Mouse (Mus musculus): ENCODE measurements around the gene Cfap43. TPM values are rescaled to one million over a fixed set of nuclear protein-coding genes. Genes with fewer than 3 reads are reported as not detected.

Gene Cfap43
- polyA plus RNA-seq (2014; fragmentation: Nextera tagmentation; extraction: Ambion mirVana), result 0.28 and 0.75 TPM in 2 replicates

- peak; percentile 88 for ATAC-seq (ENCODE audit: low read depth)
- peak within 1 kb of the TSS; percentile 82 for H3K9ac ChIP-seq (ENCODE audit: low read depth, low read length)
- H3K27ac ChIP-seq (replicated peaks; ENCODE audit: low read depth, low read length), result peak within 1 kb of the TSS; percentile 89
- peak within 1 kb of the TSS; percentile 60 for H3K4me3 ChIP-seq (ENCODE audit: low read depth, low read length)
- WGBS, result under 1% methylated on average over 48 of the region's 48 CpGs
- H3K27me3 ChIP-seq (replicated peaks; ENCODE audit: control insufficient read depth, insufficient read depth, low read length), result no peaks in the 10 kb centered on the region
- peak; percentile 97 for DNase-seq (ENCODE audit: low spot score)
- H3K4me1 ChIP-seq (ENCODE audit: control insufficient read depth, insufficient read depth, low read length), result peaks cover 22% of the 10 kb centered on the region
- H3K36me3 ChIP-seq (ENCODE audit: control insufficient read depth, insufficient read depth, low read length), result no peaks in the 10 kb centered on the region
- H3K4me2 ChIP-seq (ENCODE audit: low read depth, low read length), result peak within 1 kb of the TSS; percentile 76
- no peaks in the 10 kb centered on the region for H3K9me3 ChIP-seq (ENCODE audit: control insufficient read depth, low read length)
Measured at GRCm38 (mm10) chr19:47919126-47919965, at the start of gene Cfap43, which contains the start of gene Itprip. Gene Cfap43 (minus strand): TSS chr19:47919287. Gene Itprip (minus strand): TSS chr19:47919299.

DNA sequence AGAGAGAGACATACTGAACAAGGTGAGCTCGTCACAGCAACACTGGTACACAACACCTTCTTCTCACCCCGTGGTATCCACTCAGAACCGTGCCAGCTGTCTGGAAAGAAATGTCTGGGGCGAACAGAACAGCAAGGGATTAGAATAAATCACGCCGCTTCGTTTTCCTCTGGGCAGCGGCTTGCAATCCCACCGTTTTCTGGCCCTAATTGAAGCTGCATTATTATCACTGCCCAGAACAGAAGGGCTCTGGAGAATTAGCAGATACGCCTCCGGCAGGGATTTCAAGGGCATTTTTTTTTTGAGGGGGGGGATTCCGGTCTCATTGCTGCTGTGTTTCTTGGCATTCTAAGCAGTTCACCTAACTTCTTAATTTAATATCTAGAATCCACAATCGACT lies 39.1 kb upstream of the Cfap43 start:
- H3K9ac ChIP-seq (ENCODE audit: low read depth, low read length), result no peak overlapping the region

DNA sequence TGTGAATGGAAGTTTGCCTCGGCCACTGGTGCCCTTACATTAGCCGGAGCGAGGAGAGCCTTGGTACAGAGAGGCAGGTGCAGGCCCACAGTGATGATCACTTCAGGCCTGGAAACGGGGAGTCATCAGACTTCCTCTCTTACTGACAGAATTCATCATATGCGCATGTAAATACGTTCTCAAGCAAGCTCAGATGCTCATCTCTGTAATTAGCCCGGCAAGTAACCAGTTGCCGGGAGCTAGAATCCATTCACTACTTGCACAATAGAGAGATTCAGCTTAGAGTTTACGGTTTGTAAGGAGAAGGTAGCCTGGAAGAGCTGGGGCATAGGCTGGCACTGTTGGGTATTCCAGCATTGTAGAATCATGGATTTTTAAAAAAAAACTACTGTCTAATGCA lies 34.1 kb upstream of the Cfap43 start:
- DNase-seq (ENCODE audit: low spot score), result no peak
- H3K4me1 ChIP-seq (ENCODE audit: control insufficient read depth, insufficient read depth, low read length), result no peaks in the 10 kb centered on the region
- no peak overlapping the region for H3K27ac ChIP-seq (replicated peaks; ENCODE audit: low read depth, low read length)
- no peaks in the 10 kb centered on the region for H3K36me3 ChIP-seq (ENCODE audit: control insufficient read depth, insufficient read depth, low read length)
- H3K9ac ChIP-seq (ENCODE audit: low read depth, low read length), result no peak overlapping the region
- H3K27me3 ChIP-seq (replicated peaks; ENCODE audit: control insufficient read depth, insufficient read depth, low read length), result no peaks in the 10 kb centered on the region
- H3K9me3 ChIP-seq (ENCODE audit: control insufficient read depth, low read length), result no peaks in the 10 kb centered on the region
- H3K4me2 ChIP-seq (ENCODE audit: low read depth, low read length), result no peak overlapping the region
- no peak overlapping the region for H3K4me3 ChIP-seq (ENCODE audit: low read depth, low read length)
- no peak for ATAC-seq (ENCODE audit: low read depth)
- 72% methylated on average over 9 of the region's 9 CpGs for WGBS

More for the DNA sequence above, 39.1 kb upstream of the Cfap43 start:
- no peak overlapping the region for H3K4me2 ChIP-seq (ENCODE audit: low read depth, low read length)
- H3K9me3 ChIP-seq (ENCODE audit: control insufficient read depth, low read length), result no peaks in the 10 kb centered on the region
- no peak overlapping the region for H3K4me3 ChIP-seq (ENCODE audit: low read depth, low read length)
- H3K27ac ChIP-seq (replicated peaks; ENCODE audit: low read depth, low read length), result no peak overlapping the region
- DNase-seq (ENCODE audit: low spot score), result no peak
- no peaks in the 10 kb centered on the region for H3K36me3 ChIP-seq (ENCODE audit: control insufficient read depth, insufficient read depth, low read length)
- no peaks in the 10 kb centered on the region for H3K4me1 ChIP-seq (ENCODE audit: control insufficient read depth, insufficient read depth, low read length)
- WGBS, result 69% methylated on average over 13 of the region's 13 CpGs
- no peak for ATAC-seq (ENCODE audit: low read depth)
- no peaks in the 10 kb centered on the region for H3K27me3 ChIP-seq (replicated peaks; ENCODE audit: control insufficient read depth, insufficient read depth, low read length)

DNA sequence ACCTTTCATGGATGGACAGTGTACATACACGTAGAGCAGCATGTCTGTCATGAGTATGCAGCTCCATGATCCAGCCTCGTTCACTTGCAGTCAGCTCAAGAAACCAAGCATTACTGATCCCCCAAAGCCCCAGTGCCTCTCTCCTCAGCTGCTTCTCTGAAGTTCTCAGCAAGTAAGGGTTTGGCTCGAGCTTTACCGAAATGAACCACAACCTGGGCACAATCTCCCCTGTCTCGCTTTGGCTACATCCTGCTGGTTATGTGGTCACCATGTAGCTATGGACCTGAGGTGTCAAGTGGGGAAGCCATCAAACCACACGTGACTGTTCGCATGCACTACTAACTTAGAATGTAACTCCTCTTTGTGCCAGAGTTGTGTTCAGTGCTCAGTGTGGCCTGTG lies 31.9 kb upstream of the Cfap43 start:
- Histone ChIP-seq H3K4me3 (ENCODE audit: low read depth, low read length) (no peak overlapping the region), H3K9ac (ENCODE audit: low read depth, low read length) (no peak overlapping the region), H3K27ac (replicated peaks; ENCODE audit: low read depth, low read length) (no peak overlapping the region), H3K4me1 (ENCODE audit: control insufficient read depth, insufficient read depth, low read length) (no peaks in the 10 kb centered on the region), H3K36me3 (ENCODE audit: control insufficient read depth, insufficient read depth, low read length) (no peaks in the 10 kb centered on the region), H3K27me3 (replicated peaks; ENCODE audit: control insufficient read depth, insufficient read depth, low read length) (no peaks in the 10 kb centered on the region), H3K9me3 (ENCODE audit: control insufficient read depth, low read length) (no peaks in the 10 kb centered on the region), H3K4me2 (ENCODE audit: low read depth, low read length) (no peak overlapping the region)
- no peak for ATAC-seq (ENCODE audit: low read depth)
- 86% methylated on average over 7 of the region's 7 CpGs for WGBS
- no peak for DNase-seq (ENCODE audit: low spot score)

DNA sequence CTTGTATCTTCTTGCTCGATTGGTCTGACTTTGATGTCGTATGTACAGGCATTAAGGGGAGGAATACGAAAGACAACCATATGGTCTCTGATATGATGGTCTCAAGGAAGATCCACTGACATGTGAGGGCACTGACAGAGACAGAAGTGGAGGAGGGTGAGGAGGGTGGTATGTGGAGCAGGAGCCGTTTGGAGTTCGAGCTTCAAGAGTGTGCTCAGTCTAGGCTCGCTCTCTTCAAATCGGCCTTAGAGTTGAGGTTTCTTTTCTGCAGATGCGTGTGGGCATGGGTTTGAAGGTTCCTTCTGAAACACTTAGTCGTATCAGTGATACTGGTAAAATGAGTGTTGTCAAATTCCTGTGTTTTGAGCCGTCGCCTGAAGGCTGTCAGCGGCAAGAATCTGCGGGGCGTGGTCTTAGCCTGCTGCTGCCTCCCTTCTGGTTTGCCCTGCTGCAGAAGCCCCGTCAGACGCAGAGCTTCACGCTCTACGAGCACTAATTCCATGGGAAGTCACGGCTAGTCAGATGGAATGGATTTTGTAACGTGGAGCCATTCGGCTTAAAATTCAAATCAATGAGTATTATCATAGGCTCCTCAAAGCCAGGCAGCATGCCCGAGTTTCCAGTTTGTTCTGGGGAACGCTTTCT lies 27.9 kb upstream of the Cfap43 start:
- Histone ChIP-seq H3K4me3 (ENCODE audit: low read depth, low read length) (no peak overlapping the region), H3K27ac (replicated peaks; ENCODE audit: low read depth, low read length) (no peak overlapping the region), H3K9ac (ENCODE audit: low read depth, low read length) (no peak overlapping the region), H3K9me3 (ENCODE audit: control insufficient read depth, low read length) (no peaks in the 10 kb centered on the region), H3K36me3 (ENCODE audit: control insufficient read depth, insufficient read depth, low read length) (no peaks in the 10 kb centered on the region), H3K4me1 (ENCODE audit: control insufficient read depth, insufficient read depth, low read length) (no peaks in the 10 kb centered on the region), H3K4me2 (ENCODE audit: low read depth, low read length) (peak overlapping the region; percentile 30), H3K27me3 (replicated peaks; ENCODE audit: control insufficient read depth, insufficient read depth, low read length) (no peaks in the 10 kb centered on the region)
- 35% methylated on average over 23 of the region's 23 CpGs for WGBS
- ATAC-seq (ENCODE audit: low read depth) (peak; percentile 75; the same call in 1 of the 2 replicates), DNase-seq (ENCODE audit: low spot score) (peak; percentile 81)

GRCm38 (mm10) chr19:47939361-47939760 lies 20.3 kb upstream of the Cfap43 start:
- ATAC-seq (ENCODE audit: low read depth) (no peak), DNase-seq (ENCODE audit: low spot score) (no peak)
- no peaks in the 10 kb centered on the region for H3K9me3 ChIP-seq (ENCODE audit: control insufficient read depth, low read length)
- peaks cover 6% of the 10 kb centered on the region for H3K27me3 ChIP-seq (replicated peaks; ENCODE audit: control insufficient read depth, insufficient read depth, low read length)
- H3K4me3 ChIP-seq (ENCODE audit: low read depth, low read length), result no peak overlapping the region
- no peak overlapping the region for H3K9ac ChIP-seq (ENCODE audit: low read depth, low read length)
- no peak overlapping the region for H3K27ac ChIP-seq (replicated peaks; ENCODE audit: low read depth, low read length)
- H3K4me1 ChIP-seq (ENCODE audit: control insufficient read depth, insufficient read depth, low read length), result peaks cover 5% of the 10 kb centered on the region; the same call in 1 of the 2 replicates
- no peaks in the 10 kb centered on the region for H3K36me3 ChIP-seq (ENCODE audit: control insufficient read depth, insufficient read depth, low read length)
- 83% methylated on average over 6 of the region's 6 CpGs for WGBS
- no peak overlapping the region for H3K4me2 ChIP-seq (ENCODE audit: low read depth, low read length)

DNA sequence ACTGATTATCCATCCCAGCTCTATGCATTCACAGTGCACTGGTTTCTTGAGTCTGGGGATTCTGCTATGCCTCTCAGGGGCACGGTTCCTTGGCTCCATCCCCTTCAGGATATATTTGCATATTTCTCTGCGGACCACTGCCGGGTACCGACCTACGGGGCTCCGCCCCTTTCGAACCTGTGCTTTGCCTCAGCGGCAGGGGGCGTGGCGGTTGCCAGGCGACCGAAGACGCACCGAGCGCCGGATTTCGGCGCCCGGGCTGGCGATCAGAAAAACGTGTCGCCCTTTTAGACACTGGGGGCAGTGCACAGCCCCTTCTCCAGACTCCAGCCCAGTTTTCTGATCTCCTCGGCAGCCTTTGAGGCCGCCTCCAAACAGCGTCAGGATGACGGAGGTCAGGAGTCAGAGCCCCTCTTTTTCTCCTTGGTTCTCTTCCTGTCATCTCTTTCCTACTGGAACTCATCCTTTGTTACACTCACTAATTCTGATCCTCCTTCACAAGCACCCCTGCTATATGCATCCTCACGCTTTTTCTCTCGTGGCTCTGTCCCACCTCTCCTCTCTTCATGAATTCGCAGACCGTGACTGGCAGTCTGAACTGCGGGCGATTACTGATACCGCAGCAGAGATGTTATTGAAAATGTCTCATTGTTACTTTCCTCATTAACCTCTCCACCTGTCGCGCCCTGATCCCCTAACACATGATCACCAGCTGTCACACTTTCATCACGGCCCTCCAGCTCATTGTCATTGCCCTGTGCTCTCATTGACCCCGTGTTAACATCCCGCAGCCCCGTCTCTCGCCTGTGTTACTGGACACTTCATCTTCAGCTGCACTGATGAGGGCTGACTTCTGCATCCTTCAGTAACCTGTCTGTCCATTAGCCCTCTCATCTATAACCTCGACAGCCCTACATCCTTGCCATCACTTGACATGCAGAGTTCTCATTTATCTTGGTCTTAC lies 18.6 kb upstream of the Cfap43 start, which contains the start of gene Cfap58:
Gene Cfap58, plus strand, starts transcription at position 233 of the 964 bp plus-strand sequence.
- Histone ChIP-seq H3K9me3 (ENCODE audit: control insufficient read depth, low read length) (no peaks in the 10 kb centered on the region), H3K9ac (ENCODE audit: low read depth, low read length) (no peak within 1 kb of the TSS; the same call in 1 of the 2 replicates), H3K36me3 (ENCODE audit: control insufficient read depth, insufficient read depth, low read length) (no peaks in the 10 kb centered on the region), H3K27ac (replicated peaks; ENCODE audit: low read depth, low read length) (no peak within 1 kb of the TSS), H3K4me2 (ENCODE audit: low read depth, low read length) (peak within 1 kb of the TSS; percentile 66), H3K4me1 (ENCODE audit: control insufficient read depth, insufficient read depth, low read length) (peaks cover 5% of the 10 kb centered on the region; the same call in 1 of the 2 replicates), H3K27me3 (replicated peaks; ENCODE audit: control insufficient read depth, insufficient read depth, low read length) (peaks cover 6% of the 10 kb centered on the region), H3K4me3 (ENCODE audit: low read depth, low read length) (peak within 1 kb of the TSS; percentile 39)
- WGBS, result 7% methylated on average over 40 of the region's 41 CpGs
- ATAC-seq (ENCODE audit: low read depth) (peak; percentile 86), DNase-seq (ENCODE audit: low spot score) (peak; percentile 82)

DNA sequence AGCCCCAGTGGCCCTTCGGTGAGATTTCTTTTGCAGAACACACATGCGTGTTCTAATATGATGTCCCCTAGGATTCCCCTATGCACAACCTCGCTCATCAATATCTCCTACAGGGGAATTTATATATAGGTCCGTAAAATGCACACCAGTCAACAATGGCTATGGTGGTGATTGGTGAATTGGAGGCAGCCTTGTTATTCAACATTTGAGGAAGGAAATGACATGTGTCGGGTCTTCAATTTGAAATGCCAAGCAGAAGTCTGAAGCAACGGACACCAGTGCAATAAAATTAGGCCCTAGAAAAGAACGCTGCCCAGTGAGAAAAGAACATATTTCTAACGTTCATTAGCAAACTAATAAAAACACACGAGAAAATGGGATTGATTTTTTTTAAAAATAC lies 17.9 kb upstream of the Cfap43 start:
- H3K9me3 ChIP-seq (ENCODE audit: control insufficient read depth, low read length), result no peaks in the 10 kb centered on the region
- ATAC-seq (ENCODE audit: low read depth) (no peak), DNase-seq (ENCODE audit: low spot score) (no peak)
- H3K4me3 ChIP-seq (ENCODE audit: low read depth, low read length), result no peak overlapping the region
- peaks cover 5% of the 10 kb centered on the region; the same call in 1 of the 2 replicates for H3K4me1 ChIP-seq (ENCODE audit: control insufficient read depth, insufficient read depth, low read length)
- H3K27me3 ChIP-seq (replicated peaks; ENCODE audit: control insufficient read depth, insufficient read depth, low read length), result peaks cover 6% of the 10 kb centered on the region
- no peak overlapping the region for H3K9ac ChIP-seq (ENCODE audit: low read depth, low read length)
- no peak overlapping the region for H3K27ac ChIP-seq (replicated peaks; ENCODE audit: low read depth, low read length)
- peak overlapping the region; percentile 66 for H3K4me2 ChIP-seq (ENCODE audit: low read depth, low read length)
- 65% methylated on average over 9 of the region's 9 CpGs for WGBS
- H3K36me3 ChIP-seq (ENCODE audit: control insufficient read depth, insufficient read depth, low read length), result no peaks in the 10 kb centered on the region
